Comparison of ENCODE assay signal across 8 mouse cellular contexts in genomic region chr16:92465642-92466526, GRCm38 (mm10). TPM values are rescaled to one million over a fixed set of nuclear protein-coding genes. Genes with fewer than 3 reads are reported as not detected.
DNase-seq lines count a peak whose midpoint lies in the region; ATAC-seq and TF ChIP-seq lines count a peak whose summit lies in the region.

No protein-coding gene starts in this region.

- no peak for TF ChIP-seq CTCF in kidney, postnatal 0 days (IDR thresholded peaks at IDR 0.05; ENCODE audit: low read depth)

- peak overlapping the region; percentile 82 for H3K4me2 ChIP-seq in heart, embryonic 12.5 days
- peak overlapping the region; percentile 94 for H3K4me2 ChIP-seq in kidney, postnatal 0 days (ENCODE audit: low read length)
- H3K4me2 ChIP-seq in liver, embryonic 11.5 days, result peak overlapping the region; percentile 97
- H3K4me2 ChIP-seq in stomach, embryonic 14.5 days (replicated peaks; ENCODE audit: low read depth, low read length), result peak overlapping the region; percentile 80

- H3K27me3 ChIP-seq in heart, embryonic 12.5 days (replicated peaks), result no peaks in the 10 kb centered on the region
- H3K27me3 ChIP-seq in kidney, postnatal 0 days (ENCODE audit: insufficient read depth, low read length), result no peaks in the 10 kb centered on the region
- H3K27me3 ChIP-seq in liver, embryonic 11.5 days (replicated peaks; ENCODE audit: control insufficient read depth, insufficient read depth, low read length), result no peaks in the 10 kb centered on the region
- H3K27me3 ChIP-seq in stomach, embryonic 14.5 days (ENCODE audit: control insufficient read depth, insufficient read depth, low read length), result no peaks in the 10 kb centered on the region

- H3K36me3 ChIP-seq in heart, embryonic 12.5 days, result 0 out of 2 replicates have a peak, but pooled peaks cover 2% of the 10 kb centered on the region
- H3K36me3 ChIP-seq in kidney, postnatal 0 days (ENCODE audit: insufficient read depth, low read length), result no peaks in the 10 kb centered on the region
- no peaks in the 10 kb centered on the region for H3K36me3 ChIP-seq in liver, embryonic 11.5 days (ENCODE audit: control insufficient read depth, insufficient read depth, low read length)
- no peaks in the 10 kb centered on the region for H3K36me3 ChIP-seq in stomach, embryonic 14.5 days (ENCODE audit: control insufficient read depth, insufficient read depth, low read length)

- no peaks in the 10 kb centered on the region for H3K9me3 ChIP-seq in heart, embryonic 12.5 days (replicated peaks)
- H3K9me3 ChIP-seq in kidney, postnatal 0 days (replicated peaks; ENCODE audit: low read length), result no peaks in the 10 kb centered on the region
- H3K9me3 ChIP-seq in liver, embryonic 11.5 days (ENCODE audit: control insufficient read depth, low read length), result no peaks in the 10 kb centered on the region
- H3K9me3 ChIP-seq in stomach, embryonic 14.5 days (ENCODE audit: control insufficient read depth, low read depth, low read length), result no peaks in the 10 kb centered on the region

- peaks cover 26% of the 10 kb centered on the region for H3K4me1 ChIP-seq in heart, embryonic 12.5 days (replicated peaks)
- peaks cover 15% of the 10 kb centered on the region; the same call in 1 of the 2 replicates for H3K4me1 ChIP-seq in kidney, postnatal 0 days (replicated peaks; ENCODE audit: insufficient read depth, low read length)
- peaks cover 16% of the 10 kb centered on the region for H3K4me1 ChIP-seq in liver, embryonic 11.5 days (replicated peaks; ENCODE audit: control insufficient read depth, insufficient read depth, low read length)
- peaks cover 11% of the 10 kb centered on the region for H3K4me1 ChIP-seq in stomach, embryonic 14.5 days (ENCODE audit: control insufficient read depth, insufficient read depth, low read length)

- peak; percentile 97 for DNase-seq in CD4-positive helper T cell, adult 2 months (ENCODE audit: low read depth, low spot score)
- DNase-seq in brain, embryonic 18.5 days (ENCODE audit: low read depth, low spot score), result peak; percentile 98
- peak; percentile 99 for DNase-seq in kidney, postnatal 0 days (ENCODE audit: low spot score)
- peak; percentile 90 for DNase-seq in liver, embryonic 11.5 days (ENCODE audit: low spot score)
- peak; percentile 99 for DNase-seq in naive thymus-derived CD4-positive, alpha-beta T cell, adult 2 months (ENCODE audit: low read depth)

- peak overlapping the region; percentile 82 for H3K4me3 ChIP-seq in heart, embryonic 12.5 days
- peak overlapping the region; percentile 84 for H3K4me3 ChIP-seq in kidney, postnatal 0 days (replicated peaks; ENCODE audit: low read depth, low read length)
- peak overlapping the region; percentile 86 for H3K4me3 ChIP-seq in liver, embryonic 11.5 days (ENCODE audit: low read depth, low read length)
- H3K4me3 ChIP-seq in stomach, embryonic 14.5 days (ENCODE audit: low read depth, low read length), result peak overlapping the region; percentile 52

- under 1% methylated on average over 90 of the region's 94 CpGs for WGBS in heart, embryonic 12.5 days
- WGBS in kidney, postnatal 0 days, result under 1% methylated on average over 85 of the region's 94 CpGs
- WGBS in liver, embryonic 11.5 days, result under 1% methylated on average over 93 of the region's 94 CpGs
- 1% methylated on average over 75 of the region's 94 CpGs for WGBS in stomach, embryonic 14.5 days

- peak overlapping the region; percentile 88 for H3K9ac ChIP-seq in heart, embryonic 12.5 days
- H3K9ac ChIP-seq in kidney, postnatal 0 days (ENCODE audit: low read depth, low read length), result peak overlapping the region; percentile 90
- H3K9ac ChIP-seq in liver, embryonic 11.5 days (ENCODE audit: low read depth, low read length), result peak overlapping the region; percentile 86
- H3K9ac ChIP-seq in stomach, embryonic 14.5 days (replicated peaks; ENCODE audit: low read depth, low read length), result peak overlapping the region; percentile 67

- peak overlapping the region; percentile 49 for H3K27ac ChIP-seq in heart, embryonic 12.5 days (ENCODE audit: poor library complexity, severe bottlenecking)
- peak overlapping the region; percentile 50; the same call in 1 of the 2 replicates for H3K27ac ChIP-seq in kidney, postnatal 0 days
- H3K27ac ChIP-seq in liver, embryonic 11.5 days (ENCODE audit: low read depth, low read length), result peak overlapping the region; percentile 65
- no peak overlapping the region; the same call in 1 of the 2 replicates for H3K27ac ChIP-seq in stomach, embryonic 14.5 days (ENCODE audit: low read length)

- peak; percentile 98 for ATAC-seq in erythroid progenitor cell, adult 5-6 weeks (replicated peaks; ENCODE audit: low FRiP score, poor library complexity, severe bottlenecking)
- peak; percentile 98 for ATAC-seq in heart, embryonic 12.5 days (ENCODE audit: insufficient number of reproducible peaks, low FRiP score)
- peak; percentile 99 for ATAC-seq in kidney, postnatal 0 days (replicated peaks; ENCODE audit: low FRiP score, low read depth)
- peak; percentile 98 for ATAC-seq in liver, embryonic 11.5 days (replicated peaks; ENCODE audit: low FRiP score)
- peak; percentile 99 for ATAC-seq in stomach, embryonic 14.5 days (ENCODE audit: insufficient number of reproducible peaks, insufficient read depth, low FRiP score, low read depth)

RNA-seq across cellular contexts. Expression of gene Rcan1, which starts 4.8 kb away (rescaled TPM):
- 3.4 and 3.6 TPM in 2 replicates for total RNA-seq in erythroid progenitor cell, adult 5-6 weeks (2015; ENCODE audit: low replicate concordance)
- total RNA-seq in erythroid progenitor cell, adult 5-6 weeks (2017; ENCODE audit: low replicate concordance), result 1.0 and 3.9 TPM in 2 replicates
- polyA plus RNA-seq in heart, embryonic 12.5 days (2016; fragmentation: Nextera tagmentation; extraction: Ambion mirVana), result 148 and 153 TPM in 2 replicates
- 37.9 and 38.8 TPM in 2 replicates for polyA plus RNA-seq in kidney, postnatal 0 days (2015; fragmentation: Nextera tagmentation; extraction: Ambion mirVana)
- 21.6 and 21.9 TPM in 2 replicates for polyA plus RNA-seq in liver, embryonic 11.5 days (2014; fragmentation: Nextera tagmentation; extraction: Ambion mirVana)
- polyA plus RNA-seq in stomach, embryonic 14.5 days (2014; fragmentation: Nextera tagmentation; extraction: Ambion mirVana), result 21.2 and 22.8 TPM in 2 replicates

RNA-seq across cellular contexts. Expression of gene Clic6, which starts 19.7 kb away (rescaled TPM):
- not detected in 2 replicates for total RNA-seq in erythroid progenitor cell, adult 5-6 weeks (2015; ENCODE audit: low replicate concordance)
- not detected in 2 replicates for total RNA-seq in erythroid progenitor cell, adult 5-6 weeks (2017; ENCODE audit: low replicate concordance)
- 1.7 and 1.8 TPM in 2 replicates for polyA plus RNA-seq in heart, embryonic 12.5 days (2016; fragmentation: Nextera tagmentation; extraction: Ambion mirVana)
- 7.1 and 7.8 TPM in 2 replicates for polyA plus RNA-seq in kidney, postnatal 0 days (2015; fragmentation: Nextera tagmentation; extraction: Ambion mirVana)
- 1.5 and 1.6 TPM in 2 replicates for polyA plus RNA-seq in liver, embryonic 11.5 days (2014; fragmentation: Nextera tagmentation; extraction: Ambion mirVana)
- polyA plus RNA-seq in stomach, embryonic 14.5 days (2014; fragmentation: Nextera tagmentation; extraction: Ambion mirVana), result 9.2 and 13.0 TPM in 2 replicates
